Mouse (Mus musculus) stomach, embryonic 15.5 days (tissue): ENCODE results near the gene Prr23a1. TPM values are rescaled to one million over a fixed set of nuclear protein-coding genes. Genes with fewer than 3 reads are reported as not detected.

Experiments
- ATAC-seq: fragments of 200-750 bp; cut with Nextera tagmentation; 2 replicates; pipeline ENCODE4 v1.8.0; 2017; ENCODE audit warnings: low read depth, moderate number of reproducible peaks, moderate TSS enrichment; ENCODE audit not compliant: insufficient read depth, low FRiP score
- H3K27ac ChIP-seq: fragments of 300-500 bp; sonication (generic); 2 replicates; pipeline ENCODE4 v1.5.1; 2015; ENCODE audit warnings: mild to moderate bottlenecking, inconsistent platforms
- H3K27me3 ChIP-seq: fragments of 300-500 bp; sonication (generic); replicated peaks from 2 replicates; pipeline ENCODE4 v1.6.1; 2015; ENCODE audit warnings: inconsistent platforms
- H3K36me3 ChIP-seq: fragments of 300-500 bp; sonication (generic); 2 replicates; pipeline ENCODE4 v1.6.1; 2015; ENCODE audit warnings: inconsistent platforms
- H3K4me1 ChIP-seq: fragments of 300-500 bp; sonication (generic); 2 replicates; pipeline ENCODE4 v1.6.1; 2015; ENCODE audit warnings: inconsistent platforms
- H3K4me2 ChIP-seq: fragments of 300-500 bp; sonication (generic); 2 replicates; pipeline ENCODE4 v1.6.1; 2015; ENCODE audit warnings: mild to moderate bottlenecking, inconsistent platforms
- H3K4me3 ChIP-seq: fragments of 300-500 bp; sonication (generic); replicated peaks from 2 replicates; pipeline ENCODE4 v1.5.1; 2015; ENCODE audit warnings: inconsistent platforms
- H3K9ac ChIP-seq: fragments of 300-500 bp; sonication (generic); 2 replicates; pipeline ENCODE4 v1.6.1; 2015; ENCODE audit warnings: inconsistent platforms
- H3K9me3 ChIP-seq: fragments of 300-500 bp; sonication (generic); 2 replicates; pipeline ENCODE4 v1.6.1; 2016; ENCODE audit warnings: inconsistent platforms
- WGBS: fragments of 180-500 bp; shearing (Covaris S2); methylation state at CpG from one replicate; pipeline ENCODE4 v1.1.7; 2015; 5-methylcytosine and 5-hydroxymethylcytosine counted together
- polyA plus RNA-seq: library from polyadenylated mRNA; unstranded; fragments of >200 nt; fragmentation: Nextera tagmentation; extraction: Ambion mirVana; gene quantifications from 2 replicates; pipeline ENCODE4 v1.2.1, GENCODE M21; 2015

Prr23a1 gene
- polyA plus RNA-seq, 1 experiment from 2014 or later, result not detected

GRCm38 (mm10) chr9:98823805-98824204 is 18.5 kb upstream of the Prr23a1 start:
- no peak for ATAC-seq
- no peak overlapping the region for H3K27ac ChIP-seq
- 87% methylated on average over 7 of the region's 7 CpGs for WGBS

GRCm38 (mm10) chr9:98829508-98829907 is 12.8 kb upstream of the Prr23a1 start:
- Histone ChIP-seq H3K9ac (no peak overlapping the region), H3K4me1 (no peaks in the 10 kb centered on the region), H3K4me3 (no peak overlapping the region), H3K27me3 (no peaks in the 10 kb centered on the region), H3K4me2 (no peak overlapping the region), H3K27ac (no peak overlapping the region), H3K36me3 (no peaks in the 10 kb centered on the region), H3K9me3 (no peaks in the 10 kb centered on the region)
- WGBS, result 55% methylated on average over 5 of the region's 5 CpGs
- ATAC-seq, result no peak

More at GRCm38 (mm10) chr9:98823805-98824204, 18.5 kb upstream of the Prr23a1 start:
- H3K4me2 ChIP-seq, result no peak overlapping the region
- H3K4me3 ChIP-seq, result no peak overlapping the region
- H3K4me1 ChIP-seq, result no peaks in the 10 kb centered on the region
- H3K9ac ChIP-seq, result no peak overlapping the region
- H3K9me3 ChIP-seq, result no peaks in the 10 kb centered on the region
- H3K27me3 ChIP-seq, result no peaks in the 10 kb centered on the region
- no peaks in the 10 kb centered on the region for H3K36me3 ChIP-seq

- Histone ChIP-seq H3K9me3 (no peaks in the 10 kb centered on the region), H3K27ac (no peak overlapping the region), H3K4me3 (no peak overlapping the region), H3K4me2 (no peak overlapping the region), H3K36me3 (no peaks in the 10 kb centered on the region), H3K9ac (no peak overlapping the region), H3K4me1 (no peaks in the 10 kb centered on the region), H3K27me3 (no peaks in the 10 kb centered on the region)
- ATAC-seq, result no peak
- 64% methylated on average over 7 of the region's 7 CpGs for WGBS
Measured at GRCm38 (mm10) chr9:98837537-98838074, 4.7 kb upstream of the Prr23a1 start.

- Histone ChIP-seq H3K4me1 (no peaks in the 10 kb centered on the region), H3K27ac (no peak within 1 kb of the TSS), H3K9me3 (no peaks in the 10 kb centered on the region), H3K4me3 (no peak within 1 kb of the TSS), H3K36me3 (no peaks in the 10 kb centered on the region), H3K4me2 (no peak within 1 kb of the TSS), H3K27me3 (no peaks in the 10 kb centered on the region), H3K9ac (no peak within 1 kb of the TSS)
- WGBS, result 65% methylated on average over 18 of the region's 18 CpGs
- no peak for ATAC-seq
Measured at GRCm38 (mm10) chr9:98856210-98856609, 13.9 kb downstream of the Prr23a1 start, which contains the start of gene Prr23a2. Prr23a2 (plus strand) TSS chr9:98856494.

GRCm38 (mm10) chr9:98863463-98863862 is 21.2 kb downstream of the Prr23a1 start:
- H3K27ac ChIP-seq, result no peak overlapping the region
- no peak for ATAC-seq
- no peak overlapping the region for H3K4me2 ChIP-seq
- no peaks in the 10 kb centered on the region for H3K4me1 ChIP-seq
- H3K27me3 ChIP-seq, result no peaks in the 10 kb centered on the region
- H3K36me3 ChIP-seq, result no peaks in the 10 kb centered on the region
- H3K9me3 ChIP-seq, result no peaks in the 10 kb centered on the region
- WGBS, result 57% methylated on average over 3 of the region's 3 CpGs
- H3K9ac ChIP-seq, result no peak overlapping the region
- no peak overlapping the region for H3K4me3 ChIP-seq

DNA sequence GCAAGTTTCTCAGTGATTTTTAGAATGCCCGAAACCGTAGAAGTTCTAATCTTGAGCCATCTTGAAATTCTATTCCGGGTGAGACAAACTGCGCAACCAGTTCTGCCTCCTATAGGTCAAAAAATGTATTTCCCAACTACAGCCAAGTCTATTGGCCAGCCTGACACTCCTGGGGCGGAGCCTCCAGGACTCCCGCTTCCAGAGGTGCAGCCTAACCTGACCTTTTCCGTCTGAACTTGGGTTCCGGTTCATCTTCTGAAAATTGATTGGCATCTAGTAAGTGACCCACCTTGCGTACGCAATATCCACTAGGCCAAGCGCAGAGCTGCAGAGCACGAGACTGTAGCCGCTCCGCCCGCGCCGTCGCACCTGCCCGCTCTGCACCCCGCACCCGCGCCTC is 22.3 kb downstream of the Prr23a1 start, which contains the start of gene Prr23a3:
Prr23a3 (plus strand) TSS at position 197 of the 400 bp plus-strand sequence.
- H3K27me3 ChIP-seq, result no peaks in the 10 kb centered on the region
- H3K36me3 ChIP-seq, result no peaks in the 10 kb centered on the region
- no peaks in the 10 kb centered on the region for H3K9me3 ChIP-seq
- H3K9ac ChIP-seq, result no peak within 1 kb of the TSS
- no peak; the same call in 1 of the 2 replicates for ATAC-seq
- no peak within 1 kb of the TSS; the same call in 1 of the 2 replicates for H3K4me2 ChIP-seq
- 44% methylated on average over 22 of the region's 22 CpGs for WGBS
- no peak within 1 kb of the TSS for H3K27ac ChIP-seq
- no peaks in the 10 kb centered on the region for H3K4me1 ChIP-seq
- H3K4me3 ChIP-seq, result no peak within 1 kb of the TSS

Other genes starting within 250 kb of the Prr23a1 start
- gene Mrps22, start 240.8 kb upstream of the Prr23a1 start, polyA plus RNA-seq, result 53.5 and 59.6 TPM in 2 replicates
- not detected in 2 replicates for gene Prr23a2, start 14.0 kb downstream of the Prr23a1 start, polyA plus RNA-seq
- 0.06 TPM in 1 of 2 replicates, not detected in the other for gene Prr23a3, start 22.3 kb downstream of the Prr23a1 start, polyA plus RNA-seq
- gene 7420426K07Rik, start 60.6 kb downstream of the Prr23a1 start, polyA plus RNA-seq, result not detected in 2 replicates
- not detected in 2 replicates for gene Foxl2, start 112.8 kb downstream of the Prr23a1 start, polyA plus RNA-seq
- 41.5 and 42.1 TPM in 2 replicates for gene Faim, start 143.9 kb downstream of the Prr23a1 start, polyA plus RNA-seq
- 2.2 and 2.9 TPM in 2 replicates for gene Gm1123, start 193.2 kb downstream of the Prr23a1 start, polyA plus RNA-seq